Mouse (Mus musculus) CH12.LX (cell line): ENCODE data around the gene C1qc.

Experiments
- CHD2 ChIP-seq: IDR thresholded peaks from 2 replicates; pipeline ENCODE4 v1.6.1; 2011; ENCODE audit warnings: low read length, improper control_type of control experiment
- EP300 ChIP-seq: IDR thresholded peaks from 2 replicates; pipeline ENCODE4 v1.6.1; 2011; ENCODE audit warnings: low read length, improper control_type of control experiment
- GABPA ChIP-seq: IDR thresholded peaks from 2 replicates; pipeline ENCODE4 v1.6.1; 2012; ENCODE audit warnings: low read depth, low read length, improper control_type of control experiment, inconsistent platforms; ENCODE audit not compliant: insufficient replicate concordance
- NELFE ChIP-seq: IDR thresholded peaks from 2 replicates; pipeline ENCODE4 v1.6.1; 2011; ENCODE audit warnings: low read depth, low read length, improper control_type of control experiment
- NRF1 ChIP-seq: IDR thresholded peaks from 2 replicates; pipeline ENCODE4 v1.6.1; 2014; ENCODE audit warnings: low read depth, mild to moderate bottlenecking, inconsistent platforms, low read length, improper control_type of control experiment, moderate library complexity
- SIN3A ChIP-seq: IDR thresholded peaks from 2 replicates; pipeline ENCODE4 v1.6.1; 2012; ENCODE audit warnings: low read length, improper control_type of control experiment, inconsistent platforms
- TCF12 ChIP-seq: IDR thresholded peaks from 2 replicates; pipeline ENCODE4 v1.6.1; 2014; ENCODE audit warnings: low read depth, mild to moderate bottlenecking, inconsistent platforms, low read length, improper control_type of control experiment

DNA sequence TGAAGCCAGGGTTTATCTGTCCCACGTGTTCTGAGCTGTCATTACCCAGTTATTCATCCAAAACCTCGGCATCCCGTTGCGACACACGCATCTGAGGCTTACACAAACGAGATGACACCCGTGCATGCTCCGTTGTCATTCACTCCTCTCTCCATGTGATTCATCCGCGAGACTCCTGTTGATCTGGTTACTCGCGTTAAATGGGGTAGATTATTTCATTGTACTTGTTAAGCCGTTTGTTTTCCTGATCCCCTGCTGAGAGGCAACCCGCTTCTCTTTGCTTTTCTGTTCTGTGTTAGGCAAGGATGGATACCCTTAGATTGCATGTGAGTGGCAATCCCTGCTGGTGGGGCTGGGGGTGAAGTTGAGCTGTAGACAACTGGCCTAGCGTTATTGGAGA, 32.9 kb upstream of the C1qc start:
- TF ChIP-seq NRF1, result no peak
- TF ChIP-seq NELFE, result no peak
- TF ChIP-seq GABPA, result no peak
- no peak for TF ChIP-seq EP300
- TF ChIP-seq TCF12, result no peak
- no peak for TF ChIP-seq CHD2
- no peak for TF ChIP-seq SIN3A
